Mouse (Mus musculus): Measurements from ENCODE around the gene Coa6.
"Not testable (repeated sequence)": the region's sequence is repeated elsewhere in the genome, so short reads cannot be mapped to it uniquely, and the experiment has no call there.

The Coa6 gene

DNA sequence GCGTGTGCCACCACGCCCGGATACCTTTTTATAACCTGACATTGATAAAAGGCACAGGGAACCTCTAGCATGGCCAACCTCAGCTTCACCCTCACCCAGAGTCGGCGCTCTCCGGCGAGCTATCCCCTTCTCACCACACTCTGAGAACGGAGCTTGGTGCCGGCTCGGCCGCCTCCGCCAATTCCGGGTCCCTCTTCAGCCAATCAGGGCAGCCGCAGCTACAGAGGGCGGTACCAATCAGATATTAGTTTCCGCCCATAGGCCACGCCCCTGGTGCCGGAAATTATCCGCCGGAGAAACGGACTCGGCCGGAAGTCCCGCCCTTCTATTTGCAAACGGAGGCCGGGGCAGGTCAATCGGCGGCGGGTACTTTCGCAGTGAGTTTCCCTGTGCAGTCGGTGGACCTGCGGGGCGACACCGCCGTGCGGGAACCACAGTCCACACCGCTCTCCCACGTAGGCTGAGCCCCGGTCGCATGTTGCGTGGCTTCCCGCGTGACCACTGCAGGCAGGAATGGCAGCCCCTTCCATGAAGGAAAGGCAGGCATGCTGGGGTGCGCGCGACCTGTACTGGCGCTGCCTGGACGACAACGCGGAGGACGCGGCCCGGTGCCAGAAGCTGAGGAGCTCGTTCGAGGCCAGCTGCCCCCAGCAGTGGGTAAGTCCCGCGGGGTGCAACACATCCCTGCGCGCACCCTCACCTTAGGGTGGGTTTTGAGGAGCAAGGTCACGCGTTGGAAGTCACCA is at the start of gene Coa6:
Gene Coa6, plus strand, starts transcription at position 342 of the 746 bp plus-strand sequence.
- DNase-seq (ENCODE audit: low spot score): peak; percentile 97

- DNase-seq (ENCODE audit: low spot score): no peak
Observed at GRCm38 (mm10) chr8:126379580-126379979, 42.7 kb upstream of the Coa6 start.

DNA sequence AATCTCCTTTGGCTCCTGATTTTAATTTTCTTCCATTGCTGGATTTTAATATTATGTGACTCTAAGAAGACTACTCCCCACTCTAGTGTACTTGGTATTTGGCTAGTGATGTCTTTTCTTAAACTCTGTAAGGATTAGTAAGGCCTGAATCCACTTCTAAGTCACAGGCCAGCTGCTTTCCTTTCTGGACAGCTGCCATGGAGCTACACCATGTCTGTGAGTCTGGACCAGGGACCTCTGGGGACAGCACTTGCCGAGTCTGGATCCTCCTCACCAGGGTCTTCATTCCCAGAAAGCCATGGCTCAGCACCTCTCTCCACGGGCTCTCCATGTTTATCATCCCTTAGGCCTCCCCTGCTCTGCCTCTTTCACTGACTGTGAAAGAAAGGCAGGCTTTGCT is 42.2 kb upstream of the Coa6 start:
- no peak for DNase-seq (ENCODE audit: low spot score)

GRCm38 (mm10) chr8:126381299-126381698 is 41.0 kb upstream of the Coa6 start:
- DNase-seq (ENCODE audit: low spot score): no peak

GRCm38 (mm10) chr8:126382216-126382615 is 40.1 kb upstream of the Coa6 start:
- no peak for DNase-seq (ENCODE audit: low spot score)

DNA sequence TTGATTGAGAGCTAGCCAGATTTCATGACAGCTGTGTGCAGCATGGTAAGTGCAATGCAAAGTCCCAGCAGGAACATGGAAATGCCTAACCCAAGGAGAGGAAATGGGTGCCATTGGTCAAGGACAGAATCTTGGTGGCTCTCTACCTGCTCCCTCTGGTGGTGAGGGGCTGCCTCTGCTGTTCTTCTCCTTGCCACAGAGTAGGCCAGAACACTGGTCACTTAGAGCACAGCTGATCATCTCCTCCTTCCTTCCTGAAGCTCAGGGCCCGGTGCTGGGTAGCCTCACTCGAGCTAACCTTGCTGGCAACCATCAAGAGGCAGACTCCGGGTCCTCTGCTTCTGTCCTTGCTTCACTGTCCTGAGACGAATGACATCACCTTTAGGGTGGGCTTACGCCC is 39.6 kb upstream of the Coa6 start:
- no peak for DNase-seq (ENCODE audit: low spot score)

- no peak for DNase-seq (ENCODE audit: low spot score)
Observed at GRCm38 (mm10) chr8:126387566-126387965, 34.7 kb upstream of the Coa6 start.

- no peak for DNase-seq (ENCODE audit: low spot score)
Observed at GRCm38 (mm10) chr8:126391541-126391940, 30.8 kb upstream of the Coa6 start.

GRCm38 (mm10) chr8:126395386-126395785 is 26.9 kb upstream of the Coa6 start:
- DNase-seq (ENCODE audit: low spot score): no peak

DNA sequence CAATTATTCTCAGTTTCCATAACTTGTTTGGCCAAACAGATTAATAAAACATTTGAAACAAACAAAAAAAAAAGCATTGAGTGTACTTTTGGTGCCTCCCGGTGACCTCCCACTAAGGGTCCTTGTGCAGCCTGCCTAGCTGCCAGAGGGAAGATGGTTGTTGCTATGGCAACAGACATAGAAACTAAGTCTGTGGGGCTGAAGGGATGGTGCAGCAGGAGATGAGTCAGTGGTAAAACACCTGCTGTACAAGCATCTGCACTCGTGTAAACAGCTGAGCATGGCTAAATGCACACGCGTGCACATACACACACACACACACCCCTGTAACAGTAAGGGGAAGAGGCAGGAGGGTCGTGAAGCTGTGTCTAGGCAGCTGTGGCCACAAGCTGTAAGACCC is 26.4 kb upstream of the Coa6 start:
- no peak for DNase-seq (ENCODE audit: low spot score)

- no peak for DNase-seq (ENCODE audit: low spot score)
Observed at GRCm38 (mm10) chr8:126398349-126398748, 24.0 kb upstream of the Coa6 start.

GRCm38 (mm10) chr8:126404550-126404949 is 17.8 kb upstream of the Coa6 start:
- DNase-seq (ENCODE audit: low spot score): not testable (repeated sequence)

GRCm38 (mm10) chr8:126405030-126405429 is 17.3 kb upstream of the Coa6 start:
- DNase-seq (ENCODE audit: low spot score): no peak

DNA sequence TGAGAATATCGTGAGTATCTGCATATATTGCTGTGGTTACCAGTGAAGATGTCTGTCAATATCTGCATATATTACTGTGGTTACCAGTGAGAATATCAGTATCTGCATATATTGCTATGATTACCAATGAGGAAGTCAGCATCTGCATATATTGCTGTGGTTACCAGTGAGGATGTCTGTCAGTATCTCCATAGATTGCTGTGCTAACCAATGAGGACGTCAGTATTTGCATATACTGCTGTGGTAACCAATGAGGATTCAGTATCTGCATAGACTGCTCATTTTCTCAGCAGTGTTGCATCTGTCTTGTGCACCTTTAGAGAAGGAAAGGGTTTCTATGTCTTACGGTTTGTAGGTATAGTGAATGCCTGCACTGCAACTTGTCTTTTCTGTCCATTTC is 1.5 kb upstream of the Coa6 start:
- no peak for DNase-seq (ENCODE audit: low spot score)

GRCm38 (mm10) chr8:126422920-126423300 is 595 bp downstream of the Coa6 start:
- peak; percentile 4 for DNase-seq (ENCODE audit: low spot score)

GRCm38 (mm10) chr8:126424163-126424562 is 1.8 kb downstream of the Coa6 start:
- DNase-seq (ENCODE audit: low spot score): no peak

DNA sequence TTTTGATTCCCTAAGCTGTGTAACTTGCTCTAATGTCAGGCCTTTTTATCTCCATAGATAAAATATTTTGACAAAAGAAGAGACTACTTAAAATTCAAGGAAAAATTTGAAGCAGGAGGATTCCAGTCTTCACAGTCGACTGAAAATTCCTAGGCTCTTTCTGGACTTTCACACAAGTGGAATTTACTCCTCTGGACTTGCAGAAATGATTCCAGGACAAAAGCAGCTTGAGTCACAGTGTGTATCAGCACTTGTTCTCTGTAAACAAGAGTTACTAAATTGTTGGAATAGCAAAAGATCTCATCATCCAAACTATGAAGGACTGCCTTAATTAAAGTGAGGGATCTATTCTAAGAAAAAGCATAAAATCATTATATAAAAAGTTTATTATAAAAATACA is 2.6 kb downstream of the Coa6 start:
- no peak for DNase-seq (ENCODE audit: low spot score)

GRCm38 (mm10) chr8:126429635-126430034 is 7.3 kb downstream of the Coa6 start:
- no peak for DNase-seq (ENCODE audit: low spot score)

DNA sequence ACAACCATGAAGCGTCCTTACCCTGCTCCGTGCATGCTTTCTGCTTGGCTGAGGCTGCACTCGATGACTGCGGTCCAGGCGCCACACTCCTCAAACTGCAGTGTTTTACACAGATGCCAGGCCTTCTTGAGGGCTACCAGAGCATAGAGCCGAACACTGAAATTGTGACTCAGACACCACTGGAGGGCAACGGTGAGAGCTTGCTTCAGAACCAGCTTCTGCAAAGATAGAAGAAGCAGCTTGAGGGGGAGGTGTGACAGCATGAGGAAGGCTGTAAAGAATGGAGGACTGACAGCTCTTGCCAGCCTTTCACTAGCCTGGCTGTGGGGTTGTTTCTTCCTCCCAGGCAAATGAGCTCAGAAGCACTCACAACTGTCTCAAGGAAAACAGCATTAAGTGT is 11.5 kb downstream of the Coa6 start:
- DNase-seq (ENCODE audit: low spot score): no peak

DNA sequence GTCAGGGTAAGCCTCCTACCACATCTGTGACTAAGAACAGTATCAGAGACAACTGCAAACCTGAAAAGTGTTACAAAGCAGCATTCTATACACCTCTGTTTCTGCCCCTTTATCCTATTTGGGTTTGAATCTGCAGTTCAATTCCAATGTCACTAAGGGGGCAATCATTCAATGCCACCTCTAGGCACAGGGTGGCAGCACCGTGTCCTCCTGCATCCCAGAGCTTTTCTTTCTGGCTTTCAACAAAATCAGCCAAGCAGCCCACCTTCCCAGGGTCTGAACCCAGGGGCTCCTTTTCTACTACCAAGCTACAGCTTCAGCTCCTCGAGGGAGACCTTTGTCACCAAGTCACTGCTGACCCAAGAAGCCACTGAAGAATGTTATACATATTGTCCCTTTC is 16.6 kb downstream of the Coa6 start:
- DNase-seq (ENCODE audit: low spot score): no peak

- no peak for DNase-seq (ENCODE audit: low spot score)
Observed at GRCm38 (mm10) chr8:126451158-126451557, 28.8 kb downstream of the Coa6 start.

DNA sequence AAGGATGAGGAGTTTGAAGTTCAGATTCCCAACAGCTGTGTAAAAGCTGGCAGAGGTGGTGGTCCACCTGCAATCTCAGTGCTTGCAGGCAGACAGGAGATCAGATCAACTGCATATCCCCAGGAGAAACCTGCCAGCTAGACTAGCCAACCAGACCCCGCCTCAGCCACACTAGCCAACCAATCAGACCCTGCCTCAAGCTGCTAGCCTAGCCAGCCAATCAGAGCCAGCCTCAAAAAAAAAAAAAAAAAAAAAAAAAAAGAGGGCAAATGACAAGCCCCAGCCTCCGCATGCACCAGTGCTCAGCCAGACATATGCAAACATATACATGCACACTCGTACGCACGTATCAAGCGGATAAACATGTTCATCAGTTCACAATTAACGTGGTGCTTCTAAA is 33.1 kb downstream of the Coa6 start:
- DNase-seq (ENCODE audit: low spot score): no peak

DNA sequence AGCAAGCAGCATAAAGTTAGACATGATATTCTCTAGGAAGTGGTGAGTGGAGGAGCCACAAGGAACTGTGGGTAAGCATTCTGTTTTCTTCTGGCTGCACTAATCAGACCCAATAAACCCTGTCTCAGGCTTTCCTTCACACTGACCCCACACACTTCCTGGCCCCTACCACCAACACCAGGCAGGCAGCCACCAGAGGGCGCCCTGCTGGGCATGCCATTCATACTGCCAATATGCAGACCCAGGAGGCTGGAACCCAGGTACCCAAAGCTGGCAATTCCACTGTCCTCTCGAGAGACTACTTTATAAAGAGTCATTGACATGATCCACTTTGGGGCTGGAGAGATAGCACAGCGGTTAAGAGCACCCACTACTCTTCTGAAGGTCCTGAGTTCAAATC is 38.0 kb downstream of the Coa6 start:
- peak; percentile 40 for DNase-seq (ENCODE audit: low spot score)

- no peak for DNase-seq (ENCODE audit: low spot score)
Observed at GRCm38 (mm10) chr8:126461735-126462134, 39.4 kb downstream of the Coa6 start.
